Mouse (Mus musculus): ENCODE data around the gene Oosp2.

Gene Oosp2

GRCm38 (mm10) chr19:11660459-11660858, at the start of gene Oosp2:
Gene Oosp2, minus strand, starts transcription at chr19:11660559.
- no peak for DNase-seq (ENCODE audit: low spot score)

GRCm38 (mm10) chr19:11698342-11698741, 38.0 kb upstream of the Oosp2 start:
- no peak for DNase-seq (ENCODE audit: low spot score)

GRCm38 (mm10) chr19:11696755-11697154, 36.4 kb upstream of the Oosp2 start, which contains the start of gene Oosp3:
Gene Oosp3, plus strand, starts transcription at chr19:11697055.
- no peak for DNase-seq (ENCODE audit: low spot score)

GRCm38 (mm10) chr19:11691454-11691853, 31.1 kb upstream of the Oosp2 start:
- DNase-seq (ENCODE audit: low spot score), result no peak

DNA sequence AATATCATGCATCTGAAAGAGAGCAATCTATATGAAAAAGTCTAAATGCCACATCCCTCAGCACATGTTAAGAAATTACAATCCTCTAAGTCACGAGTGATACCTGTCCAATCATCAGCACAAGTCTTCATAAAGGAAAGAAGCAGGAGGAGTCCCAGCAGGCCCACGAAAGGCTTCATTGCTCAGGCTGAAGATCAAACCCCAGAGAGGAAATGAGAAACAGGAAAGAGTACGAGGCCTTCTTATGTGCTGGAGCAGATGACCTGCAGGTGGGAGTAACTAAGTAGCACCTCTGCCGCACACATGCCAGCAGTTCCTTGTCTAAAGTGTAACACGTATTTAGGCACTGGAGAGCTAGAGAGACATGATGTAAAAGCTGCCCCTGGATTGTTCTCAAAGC, 30.5 kb upstream of the Oosp2 start, which contains the start of gene Oosp1:
TSS of gene Oosp1 (minus strand) at position 312 of the 400 bp plus-strand sequence.
- no peak for DNase-seq (ENCODE audit: low spot score)

GRCm38 (mm10) chr19:11661562-11661961, 1.2 kb upstream of the Oosp2 start:
- no peak for DNase-seq (ENCODE audit: low spot score)

DNA sequence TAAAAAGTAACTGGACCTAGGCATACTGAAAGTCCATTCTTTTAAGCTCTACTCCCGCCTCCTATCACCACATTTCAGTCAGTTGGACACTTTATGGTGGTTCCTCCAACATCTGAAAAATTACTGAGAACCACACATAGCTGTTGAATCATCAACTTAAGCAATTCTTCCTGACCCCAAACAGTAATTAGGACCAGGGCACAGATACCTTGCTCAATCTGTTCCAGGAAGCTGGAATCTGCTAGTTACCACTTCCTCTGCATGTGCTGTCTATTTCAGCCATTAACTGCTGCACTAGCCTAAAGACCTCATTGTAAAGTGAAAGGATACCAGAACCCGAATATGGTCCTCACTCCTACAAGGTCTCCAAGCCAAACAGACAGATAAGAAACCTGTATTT, 1.2 kb downstream of the Oosp2 start:
- DNase-seq (ENCODE audit: low spot score), result no peak

- DNase-seq (ENCODE audit: low spot score), result no peak
Measured at GRCm38 (mm10) chr19:11649564-11649963, 10.8 kb downstream of the Oosp2 start.

DNA sequence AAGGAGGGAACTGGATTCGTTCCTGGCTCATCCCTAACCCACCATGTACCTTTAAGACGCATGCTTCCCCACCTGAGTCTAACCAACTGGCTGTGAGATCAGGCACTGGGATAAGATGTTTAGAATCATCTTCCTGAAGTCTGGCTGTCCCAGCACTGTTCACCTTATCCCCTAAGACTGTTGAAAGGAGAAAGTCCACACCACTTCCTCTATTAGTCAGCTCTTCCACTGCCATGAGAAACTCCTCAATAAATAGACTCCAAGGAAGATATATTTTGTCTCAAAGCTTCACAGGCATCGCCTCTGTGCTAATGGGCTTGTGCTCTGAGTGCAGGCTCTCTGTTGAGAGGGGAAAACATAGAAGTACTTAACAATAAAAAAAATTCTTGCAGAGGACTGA, 14.2 kb downstream of the Oosp2 start:
- no peak for DNase-seq (ENCODE audit: low spot score)

DNA sequence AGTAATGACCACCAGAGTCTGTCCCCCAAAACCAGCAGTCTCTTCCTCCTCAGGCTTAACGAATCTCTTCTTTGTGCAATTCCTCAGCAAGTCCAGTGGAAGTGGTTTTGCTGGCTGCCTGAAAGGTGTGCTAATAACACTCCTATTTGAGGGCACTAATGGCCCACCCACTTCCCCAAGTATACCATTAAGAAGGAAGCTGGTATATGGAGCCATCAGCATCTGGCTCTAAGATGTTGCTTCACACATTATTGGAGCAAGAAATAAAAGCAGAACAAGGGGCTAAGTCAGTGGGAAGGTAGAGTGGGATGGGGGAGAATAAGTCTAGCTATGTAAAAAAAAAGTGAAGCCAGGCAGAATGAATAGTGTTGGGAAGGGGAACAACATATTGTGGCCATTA, 19.6 kb downstream of the Oosp2 start, which contains the start of gene Ms4a3:
TSS of gene Ms4a3 (minus strand) at position 120 of the 400 bp plus-strand sequence.
- no peak for DNase-seq (ENCODE audit: low spot score)

DNA sequence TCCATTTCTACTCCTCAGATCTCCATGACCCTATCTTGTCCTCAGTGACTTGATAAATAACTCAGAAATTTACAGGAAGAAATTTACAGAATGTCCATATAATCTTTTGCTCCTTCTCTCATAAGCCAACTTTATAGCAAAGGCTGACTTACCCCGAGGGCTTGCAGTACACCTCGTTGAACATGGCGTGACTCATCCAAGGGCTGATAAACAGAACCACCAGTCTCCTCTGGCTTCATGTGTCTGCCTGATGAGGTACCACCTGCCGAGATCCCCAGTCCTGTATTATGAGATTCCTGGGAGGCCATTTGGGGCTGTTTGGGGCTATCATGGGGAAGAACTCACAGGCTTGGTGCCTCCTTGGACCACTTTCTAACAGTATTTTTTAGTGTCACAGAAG, 21.3 kb downstream of the Oosp2 start:
- DNase-seq (ENCODE audit: low spot score), result no peak

- DNase-seq (ENCODE audit: low spot score), result no peak
Measured at GRCm38 (mm10) chr19:11635572-11635971, 24.8 kb downstream of the Oosp2 start.

- no peak for DNase-seq (ENCODE audit: low spot score)
Measured at GRCm38 (mm10) chr19:11634330-11634729, 26.0 kb downstream of the Oosp2 start.

DNA sequence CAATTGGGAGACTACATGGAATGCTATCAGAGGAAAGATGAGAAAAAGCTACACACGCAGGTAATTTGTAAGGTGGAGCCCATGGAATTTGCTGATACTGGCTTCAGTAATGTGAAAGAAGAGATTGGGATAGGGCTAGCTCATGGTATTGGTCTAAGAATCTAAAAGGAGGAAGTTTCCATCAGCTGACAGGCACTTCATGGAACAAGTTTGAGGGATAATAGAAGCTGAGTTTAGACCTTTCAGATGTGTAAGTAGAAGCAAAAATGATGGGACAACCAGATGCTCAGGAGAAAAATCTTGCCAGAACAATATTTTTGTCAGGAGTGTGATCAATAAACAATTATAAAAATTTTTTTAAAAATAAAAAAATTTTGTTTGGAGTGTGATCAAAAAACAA, 26.6 kb downstream of the Oosp2 start:
- DNase-seq (ENCODE audit: low spot score), result no peak

DNA sequence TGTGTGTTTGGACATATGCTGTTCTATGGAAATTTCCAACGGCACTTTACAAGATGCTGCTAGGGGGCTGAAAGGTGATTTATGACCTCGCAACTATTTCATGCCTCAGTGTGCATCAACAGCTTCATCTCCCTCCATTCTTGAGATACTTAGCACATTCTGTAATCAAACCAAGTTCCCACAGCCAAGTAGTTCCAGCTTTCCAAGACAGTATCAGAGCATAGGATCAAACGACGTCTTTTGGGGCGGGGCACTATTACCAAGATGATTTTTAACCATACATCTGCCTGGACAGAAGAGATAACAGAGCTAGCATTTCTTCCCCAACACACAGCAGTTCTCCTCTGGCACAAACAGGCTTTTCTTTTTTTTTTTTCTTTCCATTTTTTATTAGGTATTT, 35.1 kb downstream of the Oosp2 start:
- DNase-seq (ENCODE audit: low spot score), result no peak

DNA sequence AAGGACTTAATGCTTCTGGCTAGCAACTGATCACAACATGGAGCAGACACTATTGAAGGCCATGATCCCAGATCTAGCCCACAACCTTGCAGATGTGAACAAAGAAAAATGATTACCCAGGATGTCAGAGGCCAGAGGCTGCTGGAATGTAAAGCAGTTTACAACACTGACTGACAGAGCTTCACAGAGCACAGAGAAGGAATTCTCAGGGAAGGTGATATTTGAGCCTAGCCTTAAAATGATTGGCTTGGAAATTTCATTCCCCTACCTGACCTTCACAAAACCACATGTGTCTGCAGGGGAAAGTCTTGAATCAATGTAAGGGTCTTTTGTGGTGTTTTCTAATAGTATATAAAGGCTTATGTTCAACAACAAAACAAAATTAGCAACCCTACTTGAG, 35.6 kb downstream of the Oosp2 start:
- DNase-seq (ENCODE audit: low spot score), result no peak

GRCm38 (mm10) chr19:11623551-11623950, 36.8 kb downstream of the Oosp2 start, which contains the start of gene Ms4a2:
Gene Ms4a2, minus strand, starts transcription at chr19:11623719.
- DNase-seq (ENCODE audit: low spot score), result no peak

- no peak for DNase-seq (ENCODE audit: low spot score)
Measured at GRCm38 (mm10) chr19:11617983-11618382, 42.4 kb downstream of the Oosp2 start.

DNA sequence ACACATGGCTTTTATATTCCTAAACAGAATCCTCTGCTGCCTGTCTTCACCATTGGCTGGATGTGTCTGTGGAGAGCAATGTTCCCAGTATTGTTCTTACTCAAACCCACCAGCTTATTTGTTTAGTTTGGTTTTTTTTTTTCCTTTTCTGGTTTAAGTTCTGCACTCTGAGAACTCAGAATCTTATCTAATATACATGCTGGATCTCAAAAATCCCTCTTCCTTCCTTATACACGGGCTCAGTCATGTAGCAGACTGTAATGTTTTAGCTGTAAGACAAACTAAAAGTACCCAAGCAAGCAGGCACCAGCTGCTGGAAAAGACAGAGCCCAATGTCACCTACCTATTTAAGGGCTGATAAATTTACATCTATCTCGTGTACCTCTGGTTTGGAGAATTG, 45.6 kb downstream of the Oosp2 start:
- DNase-seq (ENCODE audit: low spot score), result no peak

GRCm38 (mm10) chr19:11613776-11614443, 46.4 kb downstream of the Oosp2 start:
- no peak for DNase-seq (ENCODE audit: low spot score)

DNA sequence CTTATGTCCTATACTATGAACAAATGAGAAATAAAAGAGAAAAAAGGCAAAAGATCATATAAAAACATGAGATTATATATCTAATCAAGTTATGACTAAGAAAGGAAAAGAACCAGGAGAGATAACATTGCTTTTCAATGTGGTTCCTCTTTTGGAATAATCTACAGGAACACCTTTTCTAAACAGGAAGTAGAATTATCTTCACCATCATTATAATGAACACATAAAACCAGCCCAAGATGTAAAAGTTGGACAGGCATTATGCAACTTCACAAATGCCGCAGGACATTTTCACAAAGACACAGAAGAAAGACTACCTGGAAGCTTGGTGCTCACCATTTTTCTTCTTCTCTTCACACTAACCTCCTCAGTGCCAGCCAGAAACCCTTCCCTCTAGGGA, 47.3 kb downstream of the Oosp2 start:
- no peak for DNase-seq (ENCODE audit: low spot score)

GRCm38 (mm10) chr19:11612293-11612692, 48.1 kb downstream of the Oosp2 start:
- no peak for DNase-seq (ENCODE audit: low spot score)

GRCm38 (mm10) chr19:11611541-11611945, 48.8 kb downstream of the Oosp2 start:
- DNase-seq (ENCODE audit: low spot score), result peak; percentile 32

DNA sequence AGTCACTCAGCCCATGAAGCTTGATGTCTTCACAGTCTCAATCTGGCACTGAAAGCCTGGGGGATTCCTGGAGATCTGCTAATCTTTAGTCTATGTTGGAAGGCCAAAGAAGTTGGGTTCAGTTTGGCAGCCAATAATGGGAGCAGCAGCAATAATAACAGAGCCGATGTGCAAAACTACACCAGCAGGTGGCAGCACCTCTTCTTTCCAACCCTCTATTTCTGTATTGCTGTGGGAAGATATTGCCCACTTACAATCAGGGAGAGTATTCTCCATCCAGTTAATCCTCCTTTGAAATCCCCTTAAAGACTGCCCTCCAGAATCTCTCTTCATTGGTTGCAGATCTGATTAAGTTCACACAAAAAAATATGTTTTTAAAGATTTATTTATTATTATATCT, 52.2 kb downstream of the Oosp2 start:
- DNase-seq (ENCODE audit: low spot score), result peak; percentile 36
